Mouse (Mus musculus) left cerebral cortex, adult 18-20 months (tissue): ENCODE data around the gene B3gat1. TPM values are rescaled to one million over a fixed set of nuclear protein-coding genes. Genes with fewer than 3 reads are reported as not detected.

Experiments
- DNase-seq, 2 experiments: peaks; one replicate each; pipeline ENCODE4 v3.0.0; 2021 to 2022; ENCODE audit warnings: low spot score in 2 of 2, mixed read lengths in 1 of 2
- total RNA-seq, 2 experiments: library from RNA; stranded (reverse); gene quantifications; 2 replicates each; pipeline ENCODE4 v1.2.3; 2021

Gene B3gat1
- total RNA-seq, 2 experiments from 2014 or later = 199 to 207 TPM

DNA sequence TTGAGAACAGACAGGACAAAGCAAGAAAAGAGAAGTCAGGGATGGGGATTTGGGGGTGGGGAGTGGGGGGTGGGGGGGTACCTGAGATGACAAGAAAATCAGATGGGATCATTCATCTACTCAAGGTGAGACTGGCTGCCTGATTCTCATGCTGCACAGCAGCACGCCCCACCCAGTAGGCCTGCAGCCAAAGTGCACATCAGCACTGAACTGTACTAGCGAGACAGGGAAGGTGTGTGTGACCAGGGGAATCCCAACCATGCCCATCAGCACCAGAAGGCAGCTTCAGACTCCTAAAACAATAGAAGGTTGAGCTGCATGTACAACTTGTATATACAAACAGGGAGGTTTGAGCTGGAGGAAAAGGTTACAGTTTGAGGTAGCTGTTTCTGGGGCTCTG lies 42.2 kb downstream of the B3gat1 start:
- no peak for DNase-seq

DNA sequence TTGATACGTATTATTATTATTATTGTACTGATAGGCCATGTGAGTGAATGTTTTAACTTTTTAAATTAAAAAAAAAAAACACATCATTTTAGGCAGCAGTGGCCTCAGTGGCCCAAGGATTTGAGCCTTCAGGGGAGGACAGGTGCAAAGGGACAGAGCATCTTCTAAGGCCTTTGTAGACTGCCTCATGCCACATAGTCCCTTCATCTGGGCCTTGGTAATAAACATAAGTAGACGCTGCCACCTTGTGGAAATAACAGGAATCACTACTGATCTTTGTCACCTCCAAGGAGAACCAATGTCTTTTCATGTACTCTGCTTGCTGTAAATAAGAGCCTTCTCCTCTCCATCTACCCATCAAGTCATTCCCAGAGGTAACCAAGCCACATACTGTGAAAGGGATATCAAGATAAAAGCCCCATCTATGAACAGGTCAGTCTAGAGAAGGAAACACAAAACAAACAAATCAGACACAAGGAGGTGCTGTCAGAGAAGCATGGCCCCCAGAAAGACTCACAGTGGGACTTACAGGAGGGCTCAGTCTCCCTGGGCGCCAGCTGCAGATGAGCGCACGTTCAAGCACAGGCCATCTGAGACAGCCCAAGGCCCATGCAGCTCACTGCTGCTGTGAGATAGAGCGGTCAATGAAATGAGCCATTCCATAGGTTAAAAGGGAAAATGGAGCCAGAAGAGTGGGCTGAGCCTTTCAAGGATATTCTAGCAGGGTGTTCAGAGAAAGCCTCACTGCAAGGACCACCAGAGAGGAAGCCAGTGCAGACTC lies 42.8 kb downstream of the B3gat1 start:
- DNase-seq = peak; percentile 59 to 72

DNA sequence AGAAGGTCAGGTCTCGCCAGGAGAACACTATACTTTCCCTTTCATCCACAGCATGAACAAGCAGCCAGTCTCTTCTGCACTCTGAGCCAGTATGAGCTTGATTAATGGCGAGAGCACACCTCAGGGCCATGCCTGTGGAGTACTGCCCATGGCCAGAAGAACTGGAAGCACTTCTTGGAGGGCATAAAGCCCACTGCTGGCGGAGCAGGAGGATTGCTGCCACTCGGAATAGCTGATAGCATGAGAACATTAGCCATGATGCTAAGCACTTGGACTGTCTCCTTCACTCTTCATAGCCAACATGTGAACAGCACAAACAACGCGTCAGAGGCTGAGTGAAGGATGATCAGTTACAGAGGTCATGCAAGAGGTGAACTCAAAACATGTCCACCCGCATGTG lies 44.9 kb downstream of the B3gat1 start:
- DNase-seq = no peak

DNA sequence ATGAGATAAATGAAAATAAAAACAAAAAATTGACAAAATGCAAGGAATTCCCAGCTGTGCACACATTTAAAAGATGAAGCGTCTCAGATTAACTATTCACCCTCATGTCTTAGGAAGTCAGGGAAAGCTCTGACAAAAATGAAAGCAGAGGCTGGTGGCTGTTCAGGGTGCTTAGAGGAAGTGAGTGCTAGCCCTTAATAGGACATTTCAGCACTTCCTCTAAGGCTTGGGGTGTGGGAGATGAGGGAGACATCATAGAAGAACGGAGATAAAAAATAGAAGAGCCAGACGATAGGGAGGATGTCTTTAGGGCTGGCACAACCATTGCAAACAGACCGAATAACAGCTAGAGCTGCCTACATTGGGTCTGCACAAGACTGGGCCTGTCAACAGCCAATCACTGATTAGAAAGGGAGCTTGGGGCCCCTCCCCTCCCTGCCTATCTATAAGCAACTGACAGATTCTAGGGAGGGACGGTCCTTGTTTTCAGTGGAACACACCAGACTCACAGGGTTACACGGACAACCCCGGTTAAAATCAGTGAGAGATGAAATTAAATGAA lies 50.0 kb downstream of the B3gat1 start:
- DNase-seq = no peak

DNA sequence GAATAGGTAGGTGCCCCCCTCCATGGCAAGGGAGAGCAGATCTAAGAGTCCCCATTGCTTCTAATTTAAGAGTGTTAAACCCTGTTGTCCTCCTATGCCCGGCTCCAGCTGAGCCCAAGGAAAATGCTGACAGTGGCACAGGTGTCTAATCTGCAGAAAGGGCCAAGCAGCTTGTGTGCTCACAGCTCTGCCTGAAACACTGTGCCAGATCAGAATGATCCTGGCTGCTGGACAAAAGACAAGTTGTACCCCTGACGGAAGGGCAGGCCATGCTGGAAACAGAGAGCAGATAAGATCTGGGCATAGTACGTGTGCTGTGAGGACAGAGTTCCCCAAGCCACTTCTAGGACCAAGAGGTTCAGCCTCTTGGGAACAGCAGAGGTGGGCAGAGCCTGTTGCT lies 59.3 kb downstream of the B3gat1 start:
- DNase-seq = no peak

DNA sequence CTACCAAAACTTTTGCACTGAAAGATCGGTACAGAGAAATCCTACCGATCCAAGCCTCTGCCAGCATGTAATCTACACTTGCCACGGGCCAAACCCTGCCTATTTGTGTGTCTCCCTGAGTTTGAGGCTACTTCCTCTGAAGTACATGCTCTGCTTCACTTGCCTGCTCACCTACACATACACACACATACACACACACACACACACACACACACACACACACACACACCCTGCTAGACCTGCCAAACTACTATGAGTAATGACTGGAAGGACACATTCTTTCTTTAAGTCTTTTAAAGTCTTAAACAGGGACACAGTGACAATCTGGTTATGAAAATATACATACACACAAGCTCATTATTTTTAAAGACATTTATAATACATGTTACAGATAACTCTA lies 64.7 kb downstream of the B3gat1 start:
- no peak for DNase-seq

DNA sequence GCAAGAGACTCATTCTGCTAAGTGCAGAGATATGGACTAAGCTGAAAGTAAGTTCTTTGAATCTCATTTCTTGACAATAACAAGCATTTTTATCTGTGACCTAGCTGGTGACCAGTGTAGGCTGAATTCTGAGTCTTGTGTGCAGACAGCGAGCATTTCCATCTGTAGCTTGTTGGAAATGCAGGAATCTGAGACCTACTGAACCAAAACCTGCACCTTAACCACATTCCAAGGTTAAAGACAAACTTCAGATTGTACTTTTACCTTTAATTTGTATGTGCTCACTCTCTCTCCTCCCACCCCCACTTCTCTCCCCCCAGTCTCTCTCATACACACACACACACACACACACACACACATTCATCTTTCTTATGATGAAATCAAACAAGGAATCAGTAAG lies 65.2 kb downstream of the B3gat1 start:
- no peak for DNase-seq

DNA sequence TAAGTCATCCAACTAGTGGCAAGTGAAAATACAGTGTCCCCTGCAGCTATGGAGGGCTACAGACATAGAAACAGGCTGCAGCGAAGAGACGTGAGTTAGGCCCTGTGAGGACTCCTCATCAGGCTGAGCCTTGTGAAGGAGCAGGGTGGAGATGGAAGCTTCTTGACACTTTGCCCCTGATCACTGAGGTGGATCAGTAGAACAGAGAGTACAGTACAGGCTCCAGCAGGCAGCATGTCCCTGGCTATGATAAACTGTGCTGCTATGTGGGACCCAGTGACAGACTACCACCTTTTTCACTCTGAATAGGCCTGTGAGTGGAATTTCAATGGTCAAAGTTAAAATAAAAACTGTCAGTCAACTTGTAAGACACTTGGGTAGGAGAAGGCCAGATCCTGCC lies 66.8 kb downstream of the B3gat1 start:
- no peak for DNase-seq

DNA sequence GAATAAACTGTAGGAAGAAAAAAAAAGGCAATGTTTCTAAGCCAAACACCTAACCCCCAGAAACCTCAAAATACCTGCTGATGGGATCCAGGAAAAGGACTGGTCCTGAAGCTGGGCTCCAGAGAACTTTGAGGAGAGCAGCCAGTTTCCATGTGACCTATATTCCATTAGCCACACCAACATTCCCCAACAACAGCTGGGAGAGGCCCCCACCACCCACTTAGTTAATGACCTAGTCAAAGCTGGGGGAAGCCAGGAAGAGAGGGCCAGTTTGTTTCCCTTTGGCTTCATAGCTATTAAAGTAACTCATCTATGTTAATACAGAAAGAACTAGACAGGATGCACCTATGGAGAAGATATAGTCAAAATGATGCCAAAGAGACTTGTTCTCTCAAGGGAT lies 70.8 kb downstream of the B3gat1 start:
- DNase-seq = no peak

DNA sequence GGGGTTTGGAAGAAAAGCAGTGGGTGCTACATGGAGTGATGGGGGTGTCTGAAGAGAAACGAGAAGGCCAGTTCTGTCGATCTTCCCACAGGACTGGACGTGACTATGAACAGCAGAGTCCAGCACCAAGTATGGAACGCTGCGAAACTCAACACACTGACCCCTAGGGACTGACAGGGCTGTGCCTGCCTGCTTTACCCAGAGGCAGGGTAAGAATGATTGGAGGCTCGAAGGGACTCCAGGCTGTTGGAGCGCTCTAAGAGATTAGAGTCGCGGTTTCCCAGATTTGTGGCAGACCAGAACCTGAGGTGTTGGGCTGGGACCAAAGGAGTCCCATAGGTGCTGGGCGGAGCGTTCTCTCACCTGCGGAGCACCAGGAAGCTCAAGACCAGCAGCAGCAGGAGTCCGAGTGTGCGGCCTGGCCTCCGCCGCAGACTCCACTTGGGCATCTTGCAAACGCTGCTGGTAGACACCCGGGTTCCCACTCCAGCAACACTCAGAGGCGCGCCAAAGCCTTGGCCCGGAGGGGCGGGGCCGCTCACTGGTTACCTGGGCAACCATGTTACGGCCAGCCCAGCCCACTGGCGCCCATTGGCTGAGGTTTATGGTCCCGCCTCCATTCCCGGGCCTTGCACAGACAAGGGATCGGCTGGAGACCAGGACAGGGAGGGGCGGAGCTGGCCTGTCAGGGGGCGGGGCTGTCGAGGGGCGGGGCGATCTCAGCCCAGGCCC lies 72.6 kb downstream of the B3gat1 start, which contains the start of gene Glb1l2:
Gene Glb1l2, minus strand, starts transcription at position 534 of the 732 bp plus-strand sequence.
- DNase-seq = peak; percentile 73 to 78

DNA sequence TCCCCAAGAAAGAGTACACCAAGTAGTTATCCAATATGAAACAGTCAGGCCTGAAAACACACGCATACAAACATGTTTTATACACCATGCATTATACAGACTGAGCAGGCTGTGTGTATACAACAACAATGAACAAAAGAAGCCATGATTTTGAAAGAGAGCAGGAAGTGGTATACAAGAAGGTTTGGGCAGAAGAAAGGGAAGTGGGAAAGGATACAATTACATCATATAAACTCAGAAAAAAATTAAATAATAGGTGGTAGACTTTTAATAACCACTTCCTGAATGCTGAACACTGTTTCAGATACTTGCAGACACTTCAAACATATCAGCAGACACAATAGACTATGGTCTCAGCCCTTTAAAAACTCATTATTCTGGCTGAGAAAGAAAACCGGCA lies 75.2 kb downstream of the B3gat1 start:
- DNase-seq = no peak

Other genes with a start within 250 kb of the B3gat1 start
- under 1 TPM; 0.12 to 0.23 TPM for gene Glb1l2, start 72.7 kb downstream of the B3gat1 start, total RNA-seq
- not detected for gene Glb1l3, start 127.2 kb downstream of the B3gat1 start, total RNA-seq
- not detected for gene Gm1110, start 189.4 kb downstream of the B3gat1 start, total RNA-seq